Mouse (Mus musculus) thymus, adult 2 months (tissue): ENCODE data around the gene H3f3b.

Experiments
- CTCF ChIP-seq: fragments of 200-500 bp; IDR thresholded peaks from 2 replicates; pipeline ENCODE4 v1.5.1; 2012; ENCODE audit warnings: mild to moderate bottlenecking, control low read depth, low read length, moderate library complexity, borderline replicate concordance; ENCODE audit not compliant: control insufficient read depth, poor library complexity, insufficient read depth; ENCODE audit errors: extremely low read depth
- POLR2A ChIP-seq: fragments of 200-500 bp; IDR thresholded peaks from 2 replicates; pipeline ENCODE4 v1.6.1; 2012; ENCODE audit warnings: mild to moderate bottlenecking, low read length, control low read depth, moderate library complexity; ENCODE audit not compliant: control insufficient read depth, poor library complexity, insufficient read depth; ENCODE audit errors: extremely low read depth

DNA sequence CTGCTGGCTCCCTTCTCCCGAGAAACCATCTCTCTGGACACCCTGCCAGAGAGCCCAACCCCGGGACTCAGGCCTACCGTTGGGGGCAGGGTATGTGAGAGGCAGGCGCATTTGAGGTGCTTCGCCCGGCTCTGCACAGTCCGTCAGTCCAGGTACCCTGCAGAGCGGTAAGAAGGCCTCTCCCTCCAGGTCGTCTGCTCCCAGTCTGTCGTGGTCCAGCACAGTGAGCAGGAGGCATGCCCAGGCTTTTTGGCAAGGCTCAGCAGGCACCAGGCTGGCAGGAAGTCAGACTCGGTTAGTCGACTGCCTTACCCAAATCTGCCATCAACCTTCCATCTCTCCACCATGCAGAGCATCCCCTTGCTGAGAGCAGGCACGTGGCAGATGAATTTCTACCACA is 35.8 kb upstream of the H3f3b start:
- TF ChIP-seq POLR2A (no peak), CTCF (no peak)
